14 mouse cellular contexts compared by ENCODE assay signal in the genomic region with DNA sequence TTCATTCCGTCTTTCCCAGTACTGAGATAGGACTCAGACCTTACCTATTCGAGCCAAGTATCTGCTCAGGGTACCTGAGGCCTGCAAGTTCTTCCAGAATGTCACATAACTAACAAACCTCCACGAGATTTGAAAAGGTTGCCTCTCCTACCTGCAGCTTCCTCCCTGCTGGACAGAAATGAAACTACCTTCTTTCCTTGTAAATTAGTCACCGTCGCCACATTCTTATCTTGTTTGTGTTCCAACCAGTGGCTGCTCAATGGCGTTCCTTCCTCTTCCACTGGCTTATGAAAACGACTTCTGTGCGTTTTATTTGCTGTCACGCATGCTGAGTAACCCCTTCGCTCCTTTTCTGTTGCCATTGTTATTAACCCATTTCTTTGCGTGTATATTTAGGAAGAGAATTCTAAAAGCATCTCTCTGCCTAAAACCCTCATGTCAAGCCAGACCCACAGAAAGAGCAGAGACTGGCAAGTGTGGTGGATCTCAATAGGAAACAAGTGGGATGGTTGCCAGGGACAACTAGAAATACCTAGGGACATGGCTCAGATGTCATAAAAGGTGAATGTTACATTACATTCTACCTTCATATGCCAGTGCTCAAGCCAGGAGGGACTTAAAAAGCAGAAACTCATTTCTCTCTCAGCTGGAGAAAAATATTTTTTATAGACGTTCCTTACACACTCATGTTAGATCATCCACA.
"Had no signal": no experiment of that assay in that cellular context is flagged by ENCODE, and none has a peak within 500 bp of the region (broad histone marks: within the 10 kb centered on the region; RNA-seq: fewer than 3 reads in every experiment).

No protein-coding gene starts in this region.

- H3K9me3 ChIP-seq: limb, embryonic 10.5 days; liver, embryonic 15.5 days; neural tube, embryonic 13.5 days had no signal

- H3K4me1 ChIP-seq: limb, embryonic 10.5 days; liver, embryonic 15.5 days; megakaryocyte, embryonic 14.5 days; neural tube, embryonic 13.5 days had no signal

- H3K9ac ChIP-seq: liver, embryonic 15.5 days; neural tube, embryonic 13.5 days had no signal

- H3K4me2 ChIP-seq: liver, embryonic 11.5 days; liver, embryonic 15.5 days; midbrain, embryonic 11.5 days; neural tube, embryonic 13.5 days had no signal

- DNase-seq: kidney, adult 11 months; kidney, postnatal 10 days; kidney, postnatal 4 days; thymus, adult 2 months; thymus, postnatal 25 days had no signal

- H3K27me3 ChIP-seq: liver, embryonic 15.5 days; megakaryocyte, embryonic 14.5 days; neural tube, embryonic 13.5 days had no signal

- ATAC-seq: midbrain, embryonic 16.5 days had no signal

- H3K4me3 ChIP-seq: layer of hippocampus, adult 2 months; limb, embryonic 10.5 days; liver, embryonic 15.5 days; megakaryocyte, embryonic 14.5 days; neural tube, embryonic 13.5 days had no signal

- H3K27ac ChIP-seq: layer of hippocampus, adult 2 months; limb, embryonic 10.5 days; liver, embryonic 15.5 days; macrophage; neural tube, embryonic 13.5 days had no signal

- H3K36me3 ChIP-seq: liver, embryonic 15.5 days; neural tube, embryonic 13.5 days had no signal
